Mouse (Mus musculus): ENCODE measurements around the gene Tmem40. TPM values are rescaled to one million over a fixed set of nuclear protein-coding genes. Genes with fewer than 3 reads are reported as not detected.

The Tmem40 gene
- total and polyA plus RNA-seq, 3 experiments: not detected

DNA sequence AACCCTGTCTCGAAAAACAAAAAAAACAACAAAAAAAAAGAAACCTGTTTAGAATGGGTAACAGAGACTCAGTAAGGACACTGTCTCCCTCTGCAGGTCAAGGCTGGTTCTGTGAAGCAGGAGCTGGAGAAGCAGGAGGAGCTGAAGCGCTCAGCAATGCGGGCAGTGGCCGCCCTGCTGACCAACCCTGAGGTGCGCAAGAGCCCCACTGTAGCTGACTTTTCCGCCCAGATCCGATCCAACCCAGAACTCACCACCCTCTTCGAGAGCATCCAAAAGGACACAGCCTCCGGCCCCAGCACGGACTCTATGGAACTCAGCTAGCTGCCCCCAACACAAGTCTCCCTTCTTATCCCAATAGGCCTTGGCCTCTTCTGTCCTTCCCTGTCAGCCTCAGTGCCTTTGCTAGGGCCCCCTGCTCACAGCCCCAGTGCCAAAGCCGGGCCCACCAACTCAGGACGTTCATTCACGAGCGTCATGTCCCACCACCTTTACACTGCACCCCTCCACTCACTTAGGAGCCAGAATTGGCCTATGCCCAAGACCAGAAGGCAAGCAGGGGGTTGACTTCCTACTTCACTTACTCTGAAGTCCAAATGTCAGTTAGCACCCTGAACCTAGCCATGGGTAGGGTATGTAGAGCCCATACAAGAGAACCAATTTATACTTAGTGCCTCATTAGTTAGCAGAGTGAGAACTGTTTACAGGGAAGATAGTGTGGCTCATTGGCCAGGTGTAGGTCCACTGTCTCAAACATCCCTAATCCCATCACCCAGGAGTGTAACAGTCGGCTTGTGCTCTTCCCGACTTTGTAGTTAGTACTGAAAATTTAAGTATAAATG lies 41.6 kb upstream of the Tmem40 start (continued):
- TF ChIP-seq ZNF384 (IDR thresholded peaks at IDR 0.05; ENCODE audit: low read depth, low read length): peak; percentile 87
- TF ChIP-seq JUND (conservative IDR thresholded peaks at IDR 0.05; ENCODE audit: low read depth, low read length): no peak
- TF ChIP-seq ELF1 (IDR thresholded peaks at IDR 0.05; ENCODE audit: low read depth, low read length): no peak
- TF ChIP-seq CHD1 (IDR thresholded peaks at IDR 0.05; ENCODE audit: low read depth, low read length): no peak
- peak in 1 of 2 experiments; percentile 73; a peak in 3 of 4 replicates for TF ChIP-seq CTCF (conservative IDR thresholded peaks at IDR 0.05 in 1 of 2, IDR thresholded peaks at IDR 0.05 in 1 of 2; ENCODE audit: low read depth in 2 of 2, low read length in 2 of 2)
- no peak for TF ChIP-seq NRF1 (IDR thresholded peaks at IDR 0.05; ENCODE audit: low read depth, low read length)
- no peak; the same call in 1 of the 2 replicates for TF ChIP-seq ZMIZ1 (IDR thresholded peaks at IDR 0.05; ENCODE audit: low read depth, low read length)
- no peak for TF ChIP-seq E2F4 (IDR thresholded peaks at IDR 0.05; ENCODE audit: insufficient replicate concordance, low read depth, low read length)
- no peak for TF ChIP-seq GABPA (IDR thresholded peaks at IDR 0.05; ENCODE audit: insufficient replicate concordance, low read depth, low read length)
- no peak for TF ChIP-seq MYC (IDR thresholded peaks at IDR 0.05; ENCODE audit: low read depth, low read length)

- peaks cover 78 to 94% of the 10 kb centered on the region in 2 experiments for H3K36me3 ChIP-seq (replicated peaks in 1 of 2; ENCODE audit: control insufficient read depth in 1 of 2, insufficient read depth in 1 of 2, low read length in 1 of 2)
- no peaks in the 10 kb centered on the region for H3K27me3 ChIP-seq (replicated peaks)
Observed at GRCm38 (mm10) chr6:115801811-115802210, 39.6 kb upstream of the Tmem40 start.

DNA sequence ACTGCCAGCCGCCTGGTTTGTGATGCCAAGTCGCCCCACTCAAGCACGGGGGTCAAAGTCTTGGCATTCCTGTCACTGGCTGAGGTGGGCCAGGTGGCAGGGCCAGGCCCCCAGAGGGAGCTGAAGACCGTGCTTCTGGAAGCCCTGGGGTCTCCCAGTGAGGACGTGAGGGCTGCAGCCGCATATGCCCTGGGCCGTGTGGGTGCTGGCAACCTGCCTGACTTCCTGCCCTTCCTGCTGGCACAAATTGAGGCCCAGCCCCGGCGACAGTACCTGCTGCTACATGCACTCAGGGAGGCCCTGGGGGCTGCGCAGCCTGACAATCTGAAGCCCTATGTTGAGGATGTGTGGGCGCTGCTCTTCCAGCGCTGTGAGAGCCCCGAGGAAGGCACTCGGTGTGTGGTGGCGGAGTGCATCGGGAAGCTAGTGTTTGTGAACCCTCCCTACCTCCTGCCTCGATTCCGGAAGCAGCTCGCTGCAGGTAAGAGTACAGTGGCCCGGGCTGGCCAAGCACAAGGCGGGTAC lies 30.5 kb upstream of the Tmem40 start:
- no peaks in the 10 kb centered on the region for H3K9me3 ChIP-seq (replicated peaks; ENCODE audit: low read length)
- TF ChIP-seq MAFK (IDR thresholded peaks at IDR 0.05; ENCODE audit: insufficient replicate concordance, low read length) (no peak), ZKSCAN1 (IDR thresholded peaks at IDR 0.05; ENCODE audit: borderline replicate concordance, low read depth, low read length) (no peak), SIN3A (IDR thresholded peaks at IDR 0.05; ENCODE audit: low read length) (no peak), JUND (conservative IDR thresholded peaks at IDR 0.05; ENCODE audit: low read depth, low read length) (no peak), UBTF (IDR thresholded peaks at IDR 0.05; ENCODE audit: low read depth, low read length) (no peak), IRF4 (IDR thresholded peaks at IDR 0.05; ENCODE audit: low read depth, low read length) (no peak), NRF1 (IDR thresholded peaks at IDR 0.05; ENCODE audit: low read depth, low read length) (no peak), BHLHE40 (IDR thresholded peaks at IDR 0.05; ENCODE audit: low read depth, low read length) (no peak), MXI1 (IDR thresholded peaks at IDR 0.05; ENCODE audit: low read depth, low read length) (no peak), JUN (IDR thresholded peaks at IDR 0.05; ENCODE audit: insufficient read depth, low read depth, low read length) (no peak), MYC (IDR thresholded peaks at IDR 0.05; ENCODE audit: low read depth, low read length) (no peak), NELFE (IDR thresholded peaks at IDR 0.05; ENCODE audit: low read depth, low read length) (no peak), ZNF384 (IDR thresholded peaks at IDR 0.05; ENCODE audit: low read depth, low read length) (no peak), HCFC1 (IDR thresholded peaks at IDR 0.05; ENCODE audit: low read depth, low read length) (no peak), ZC3H11A (IDR thresholded peaks at IDR 0.05; ENCODE audit: low read depth, low read length) (no peak), MEF2A (IDR thresholded peaks at IDR 0.05; ENCODE audit: borderline replicate concordance, low read depth, low read length) (no peak), CTCF (conservative IDR thresholded peaks at IDR 0.05 in 1 of 2, IDR thresholded peaks at IDR 0.05 in 1 of 2; ENCODE audit: low read depth in 2 of 2, low read length in 2 of 2) (no peak), CHD1 (IDR thresholded peaks at IDR 0.05; ENCODE audit: low read depth, low read length) (no peak)
- H3K27ac ChIP-seq (ENCODE audit: insufficient read depth, low read depth): no peak overlapping the region
- H3K9ac ChIP-seq (ENCODE audit: insufficient read depth, low read depth): no peak overlapping the region
- in situ Hi-C loops (cut with MboI; ENCODE audit: low pct_ligation_motif_present, low pct_unique_long_range_greater_than_20kb, low sequenced_read_pairs) (no loop called here), dilution Hi-C loops (cut with MboI; ENCODE audit: extremely low pct_ligation_motif_present, extremely low pct_unique_long_range_greater_than_20kb, low sequenced_read_pairs) (no loop called here)
- no peak for DNase-seq (ENCODE audit: extremely low read depth)
- no peak overlapping the region for H3K4me2 ChIP-seq (ENCODE audit: insufficient read depth, low read depth, poor library complexity, severe bottlenecking)
- H3K79me2 ChIP-seq (replicated peaks; ENCODE audit: control insufficient read depth, extremely low read depth, insufficient read depth, poor library complexity, severe bottlenecking): no peaks in the 10 kb centered on the region
- H3K4me1 ChIP-seq (ENCODE audit: control insufficient read depth in 1 of 2, insufficient read depth in 2 of 2): no peaks in the 10 kb centered on the region
- peaks cover 68 to 97% of the 10 kb centered on the region in 2 experiments for H3K36me3 ChIP-seq (replicated peaks in 1 of 2; ENCODE audit: control insufficient read depth in 1 of 2, insufficient read depth in 1 of 2, low read length in 1 of 2)
- H3K4me3 ChIP-seq (replicated peaks in 1 of 3; ENCODE audit: low read depth in 2 of 3, low read length in 2 of 3, poor library complexity in 1 of 3): no peak overlapping the region
- no peaks in the 10 kb centered on the region for H3K27me3 ChIP-seq (replicated peaks)

More at GRCm38 (mm10) chr6:115801811-115802210, 39.6 kb upstream of the Tmem40 start:
- in situ Hi-C loops (cut with MboI; ENCODE audit: low pct_ligation_motif_present, low pct_unique_long_range_greater_than_20kb, low sequenced_read_pairs) (no loop called here), dilution Hi-C loops (cut with MboI; ENCODE audit: extremely low pct_ligation_motif_present, extremely low pct_unique_long_range_greater_than_20kb, low sequenced_read_pairs) (no loop called here)
- H3K4me2 ChIP-seq (ENCODE audit: insufficient read depth, low read depth, poor library complexity, severe bottlenecking): no peak overlapping the region
- H3K79me2 ChIP-seq (replicated peaks; ENCODE audit: control insufficient read depth, extremely low read depth, insufficient read depth, poor library complexity, severe bottlenecking): peaks cover 23% of the 10 kb centered on the region
- H3K27ac ChIP-seq (ENCODE audit: insufficient read depth, low read depth): no peak overlapping the region
- peaks cover 0 to 18% of the 10 kb centered on the region in 2 experiments; a peak in 2 of 4 replicates for H3K4me1 ChIP-seq (ENCODE audit: control insufficient read depth in 1 of 2, insufficient read depth in 2 of 2)
- TF ChIP-seq JUN (IDR thresholded peaks at IDR 0.05; ENCODE audit: insufficient read depth, low read depth, low read length) (no peak), ZKSCAN1 (IDR thresholded peaks at IDR 0.05; ENCODE audit: borderline replicate concordance, low read depth, low read length) (no peak), MXI1 (IDR thresholded peaks at IDR 0.05; ENCODE audit: low read depth, low read length) (no peak), CHD1 (IDR thresholded peaks at IDR 0.05; ENCODE audit: low read depth, low read length) (no peak), ZMIZ1 (IDR thresholded peaks at IDR 0.05; ENCODE audit: low read depth, low read length) (no peak), HCFC1 (IDR thresholded peaks at IDR 0.05; ENCODE audit: low read depth, low read length) (no peak), MYC (IDR thresholded peaks at IDR 0.05; ENCODE audit: low read depth, low read length) (no peak)
- no peak for DNase-seq (ENCODE audit: extremely low read depth)
- H3K9me3 ChIP-seq (replicated peaks; ENCODE audit: low read length): no peaks in the 10 kb centered on the region
- H3K4me3 ChIP-seq (replicated peaks in 1 of 3; ENCODE audit: low read depth in 2 of 3, low read length in 2 of 3, poor library complexity in 1 of 3): no peak overlapping the region
- no peak overlapping the region for H3K9ac ChIP-seq (ENCODE audit: insufficient read depth, low read depth)

All from CH12.LX (cell line).